Mouse (Mus musculus): Measurements from ENCODE around the gene Lrrc59. TPM values are rescaled to one million over a fixed set of nuclear protein-coding genes. Genes with fewer than 3 reads are reported as not detected.
"Not testable (repeated sequence)": the region's sequence is repeated elsewhere in the genome, so short reads cannot be mapped to it uniquely, and the experiment has no call there.

Lrrc59 gene
- total RNA-seq, 2 experiments from 2014 or later, result 74.8 to 75.8 TPM

- H3K4me3 ChIP-seq, result no peak overlapping the region
- no peak; the same call in 1 of the 2 replicates for TF ChIP-seq CTCF (conservative IDR thresholded peaks at IDR 0.05)
- peak; percentile 43 to 53 for DNase-seq (ENCODE audit: low spot score in 2 of 2)
- H3K27ac ChIP-seq, result no peak overlapping the region
Observed at GRCm38 (mm10) chr11:94644461-94645219, 15.1 kb downstream of the Lrrc59 start.

GRCm38 (mm10) chr11:94646457-94646856 lies 16.9 kb downstream of the Lrrc59 start:
- no peak overlapping the region for H3K27ac ChIP-seq

GRCm38 (mm10) chr11:94651241-94651640 lies 21.7 kb downstream of the Lrrc59 start:
- H3K27ac ChIP-seq; H3K4me3 ChIP-seq; DNase-seq (ENCODE audit: low spot score in 2 of 2): not testable (repeated sequence)

More at GRCm38 (mm10) chr11:94646457-94646856, 16.9 kb downstream of the Lrrc59 start:
- no peak for DNase-seq (ENCODE audit: low spot score in 2 of 2)
- TF ChIP-seq CTCF (conservative IDR thresholded peaks at IDR 0.05), result no peak
- H3K4me3 ChIP-seq, result no peak overlapping the region

GRCm38 (mm10) chr11:94652973-94653372 lies 23.4 kb downstream of the Lrrc59 start:
- no peak overlapping the region for H3K4me3 ChIP-seq
- TF ChIP-seq CTCF (conservative IDR thresholded peaks at IDR 0.05), result no peak
- no peak overlapping the region for H3K27ac ChIP-seq
- no peak for DNase-seq (ENCODE audit: low spot score in 2 of 2)

GRCm38 (mm10) chr11:94653663-94654436 lies 24.3 kb downstream of the Lrrc59 start, which contains the start of the genes Mrpl27 and Eme1:
Gene Mrpl27, plus strand, starts transcription at chr11:94653767.
Gene Eme1, minus strand, starts transcription at chr11:94653964.
- Histone ChIP-seq H3K27ac (peak within 1 kb of the TSS; percentile 99), H3K4me3 (peak within 1 kb of the TSS; percentile 95)
- TF ChIP-seq CTCF (conservative IDR thresholded peaks at IDR 0.05), result 0 out of 2 replicates have a peak, but pooled peaks have one; percentile 10
- peak; percentile 77 to 81 for DNase-seq (ENCODE audit: low spot score in 2 of 2)

- Histone ChIP-seq H3K27ac (no peak overlapping the region), H3K4me3 (no peak overlapping the region)
- TF ChIP-seq CTCF (conservative IDR thresholded peaks at IDR 0.05), result no peak
- DNase-seq (ENCODE audit: low spot score in 2 of 2), result no peak
Observed at GRCm38 (mm10) chr11:94661344-94661743, 31.8 kb downstream of the Lrrc59 start.

GRCm38 (mm10) chr11:94665281-94665680 lies 35.7 kb downstream of the Lrrc59 start:
- H3K27ac ChIP-seq, result no peak overlapping the region
- no peak overlapping the region for H3K4me3 ChIP-seq
- DNase-seq (ENCODE audit: low spot score in 2 of 2), result no peak
- no peak for TF ChIP-seq CTCF (conservative IDR thresholded peaks at IDR 0.05)

- DNase-seq (ENCODE audit: low spot score in 2 of 2), result no peak
- Histone ChIP-seq H3K4me3 (no peak overlapping the region), H3K27ac (0 out of 2 replicates have a peak overlapping the region, but pooled peaks have one; percentile 4)
- TF ChIP-seq CTCF (conservative IDR thresholded peaks at IDR 0.05), result no peak
Observed at GRCm38 (mm10) chr11:94674984-94675383, 45.4 kb downstream of the Lrrc59 start.

GRCm38 (mm10) chr11:94675446-94675845 lies 45.9 kb downstream of the Lrrc59 start:
- no peak for TF ChIP-seq CTCF (conservative IDR thresholded peaks at IDR 0.05)
- Histone ChIP-seq H3K27ac (0 out of 2 replicates have a peak overlapping the region, but pooled peaks have one; percentile 4), H3K4me3 (no peak overlapping the region)
- no peak for DNase-seq (ENCODE audit: low spot score in 2 of 2)

GRCm38 (mm10) chr11:94676308-94676707 lies 46.7 kb downstream of the Lrrc59 start:
- DNase-seq (ENCODE audit: low spot score in 2 of 2), result no peak
- H3K27ac ChIP-seq, result peak overlapping the region; percentile 91
- no peak for TF ChIP-seq CTCF (conservative IDR thresholded peaks at IDR 0.05)
- peak overlapping the region; percentile 70 for H3K4me3 ChIP-seq

- TF ChIP-seq CTCF (conservative IDR thresholded peaks at IDR 0.05), result no peak
- H3K4me3 ChIP-seq, result peak within 1 kb of the TSS; percentile 70
- peak; percentile 90 to 92 for DNase-seq (ENCODE audit: low spot score in 2 of 2)
- H3K27ac ChIP-seq, result peak within 1 kb of the TSS; percentile 91
Observed at GRCm38 (mm10) chr11:94676754-94677606, 47.4 kb downstream of the Lrrc59 start, which contains the start of gene Xylt2. Gene Xylt2, minus strand, starts transcription at chr11:94677515.

GRCm38 (mm10) chr11:94677607-94678145 lies 48.1 kb downstream of the Lrrc59 start:
- TF ChIP-seq CTCF (conservative IDR thresholded peaks at IDR 0.05), result no peak
- H3K4me3 ChIP-seq, result peak overlapping the region; percentile 70
- DNase-seq (ENCODE audit: low spot score in 2 of 2), result no peak
- H3K27ac ChIP-seq, result peak overlapping the region; percentile 72
